Mouse (Mus musculus): ENCODE data around the gene Bloc1s1.
A peak's percentile ranks its signal among the peaks of the same experiment; 100 is the strongest.

The Bloc1s1 gene

GRCm38 (mm10) chr10:128902409-128902988 lies 21.3 kb downstream of the Bloc1s1 start:
- no peak for DNase-seq

GRCm38 (mm10) chr10:128901409-128901808 lies 22.4 kb downstream of the Bloc1s1 start:
- no peak for DNase-seq

GRCm38 (mm10) chr10:128900698-128901097 lies 23.1 kb downstream of the Bloc1s1 start, which contains the start of gene Cd63:
Gene Cd63 (plus strand): TSS chr10:128900989.
- no peak for DNase-seq

GRCm38 (mm10) chr10:128899759-128900490 lies 23.9 kb downstream of the Bloc1s1 start:
- no peak for DNase-seq

GRCm38 (mm10) chr10:128897501-128897900 lies 26.3 kb downstream of the Bloc1s1 start:
- DNase-seq: no peak

GRCm38 (mm10) chr10:128896807-128897206 lies 27.0 kb downstream of the Bloc1s1 start:
- no peak for DNase-seq

GRCm38 (mm10) chr10:128895952-128896693 lies 27.7 kb downstream of the Bloc1s1 start:
- DNase-seq: peak; percentile 55

GRCm38 (mm10) chr10:128895437-128895836 lies 28.4 kb downstream of the Bloc1s1 start:
- DNase-seq: peak; percentile 92

- no peak for DNase-seq
Observed at GRCm38 (mm10) chr10:128892246-128892645, 31.6 kb downstream of the Bloc1s1 start.

- peak; percentile 93 for DNase-seq
Observed at GRCm38 (mm10) chr10:128891296-128892094, 32.3 kb downstream of the Bloc1s1 start, which contains the start of gene Gdf11. Gene Gdf11 (minus strand): TSS chr10:128891718.

- DNase-seq: peak; percentile 42
Observed at GRCm38 (mm10) chr10:128890383-128891295, 33.2 kb downstream of the Bloc1s1 start.

GRCm38 (mm10) chr10:128889846-128890245 lies 34.0 kb downstream of the Bloc1s1 start:
- DNase-seq: no peak

GRCm38 (mm10) chr10:128888941-128889827 lies 34.7 kb downstream of the Bloc1s1 start:
- peak; percentile 86 for DNase-seq

- no peak for DNase-seq
Observed at GRCm38 (mm10) chr10:128882067-128882466, 41.8 kb downstream of the Bloc1s1 start.

- DNase-seq: no peak
Observed at GRCm38 (mm10) chr10:128878811-128879210, 45.0 kb downstream of the Bloc1s1 start.

GRCm38 (mm10) chr10:128878291-128878690 lies 45.5 kb downstream of the Bloc1s1 start:
- no peak for DNase-seq

- DNase-seq: no peak
Observed at GRCm38 (mm10) chr10:128870341-128870740, 53.5 kb downstream of the Bloc1s1 start.
